Mouse (Mus musculus): ENCODE measurements around the gene Col18a1. TPM values are rescaled to one million over a fixed set of nuclear protein-coding genes. Genes with fewer than 3 reads are reported as not detected.

Gene Col18a1
- polyA plus RNA-seq, 1 experiment from 2014 or later = 449 TPM

GRCm38 (mm10) chr10:77089336-77089735 lies 77.0 kb downstream of the Col18a1 start:
- CTCF ChIA-PET = no interaction called here
- DNase-seq (ENCODE audit: low read depth, low spot score) = no peak
- POLR2A ChIA-PET = no interaction called here

DNA sequence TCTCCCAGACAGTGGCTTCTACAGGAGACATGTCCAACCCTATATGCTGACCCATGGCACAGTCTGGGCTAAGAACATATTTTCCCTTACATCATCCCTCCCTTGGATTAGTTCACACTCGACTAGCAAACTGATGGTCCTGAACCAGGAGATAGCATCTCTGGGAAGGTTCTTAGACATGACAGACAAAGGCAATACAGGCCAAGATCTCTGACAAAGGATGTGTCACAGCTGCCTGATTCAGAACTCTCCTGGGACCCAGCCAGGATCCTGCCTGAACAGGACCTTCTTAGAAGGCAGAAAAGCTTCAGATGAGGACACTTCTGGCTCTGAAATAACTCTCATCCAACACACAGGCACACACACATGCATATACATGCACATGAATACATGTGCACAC lies 81.8 kb downstream of the Col18a1 start:
- no peak for TF ChIP-seq CTCF (IDR thresholded peaks at IDR 0.05)
- in situ Hi-C loops (cut with MboI; ENCODE audit: low pct_unique_long_range_greater_than_20kb) = loop anchor here (5.0 kb wide), 3 partner anchors 43 to 168 kb away; no protein-coding TSS in a partner anchor
- no peaks in the 10 kb centered on the region for H3K27me3 ChIP-seq
- ATAC-seq (no peak), DNase-seq (ENCODE audit: low read depth, low spot score) (peak; percentile 86)
- ChIA-PET CTCF (interaction anchor here (1.2 to 3.4 kb wide), 3 partner anchors 43 to 171 kb away, joined by 3 to 16 read pairs (median 6); no protein-coding TSS in a partner anchor), POLR2A (interaction anchor here (1.2 kb wide), 1 partner anchor 54 kb away, joined by 3 read pairs; no protein-coding TSS in a partner anchor)

More at GRCm38 (mm10) chr10:77089336-77089735, 77.0 kb downstream of the Col18a1 start:
- H3K27me3 ChIP-seq = no peaks in the 10 kb centered on the region
- peak; percentile 46 for ATAC-seq
- TF ChIP-seq CTCF (IDR thresholded peaks at IDR 0.05) = no peak
- in situ Hi-C loops (cut with MboI; ENCODE audit: low pct_unique_long_range_greater_than_20kb) = no loop called here

DNA sequence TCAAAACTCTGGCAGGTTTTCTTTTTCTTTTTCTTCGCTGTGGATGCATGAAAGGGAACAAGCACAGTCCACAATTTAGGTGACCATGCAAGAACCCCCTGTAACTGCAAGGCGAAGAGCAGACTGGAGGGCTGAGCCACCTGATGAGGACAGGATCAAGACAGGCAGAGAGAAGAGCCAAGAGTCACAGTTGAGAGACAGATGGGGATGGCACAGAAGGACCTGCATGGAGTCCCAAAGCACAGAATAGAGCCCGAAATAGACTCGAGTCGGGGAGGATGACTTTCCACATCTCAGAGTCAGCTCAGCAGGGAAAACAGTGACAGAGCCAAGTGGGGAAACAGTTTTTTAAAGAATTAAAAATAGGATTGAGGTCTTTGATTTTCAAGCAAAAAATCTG lies 83.4 kb downstream of the Col18a1 start:
- no peaks in the 10 kb centered on the region for H3K27me3 ChIP-seq
- ATAC-seq (no peak), DNase-seq (ENCODE audit: low read depth, low spot score) (no peak)
- in situ Hi-C loops (cut with MboI; ENCODE audit: low pct_unique_long_range_greater_than_20kb) = loop anchor here (5.0 kb wide), 3 partner anchors 44 to 169 kb away; no protein-coding TSS in a partner anchor
- ChIA-PET POLR2A (interaction anchor here (0.6 to 1.6 kb wide), 2 partner anchors 36 to 47 kb away, joined by 3 to 4 read pairs; no protein-coding TSS in a partner anchor), CTCF (interaction anchor here (1.2 to 3.4 kb wide), 3 partner anchors 28 to 48 kb away, joined by 4 to 16 read pairs (median 6); no protein-coding TSS in a partner anchor)
- no peak for TF ChIP-seq CTCF (IDR thresholded peaks at IDR 0.05)

GRCm38 (mm10) chr10:77082453-77082852 lies 83.9 kb downstream of the Col18a1 start:
- POLR2A ChIA-PET = interaction anchor here (1.6 kb wide), 1 partner anchor 36 kb away, joined by 4 read pairs; no protein-coding TSS in a partner anchor
- in situ Hi-C loops (cut with MboI; ENCODE audit: low pct_unique_long_range_greater_than_20kb) = loop anchor here (5.0 kb wide), 3 partner anchors 45 to 170 kb away; no protein-coding TSS in a partner anchor
- CTCF ChIA-PET = interaction anchor here (0.6 to 3.4 kb wide), 7 partner anchors 13 to 248 kb away, joined by 3 to 16 read pairs (median 4); no protein-coding TSS in a partner anchor
- peak; percentile 91 for DNase-seq (ENCODE audit: low read depth, low spot score)
- TF ChIP-seq CTCF (IDR thresholded peaks at IDR 0.05) = peak; percentile 96
- no peaks in the 10 kb centered on the region for H3K27me3 ChIP-seq
- ATAC-seq = peak; percentile 50

- no peak for ATAC-seq
- H3K27me3 ChIP-seq = no peaks in the 10 kb centered on the region
- TF ChIP-seq CTCF (IDR thresholded peaks at IDR 0.05) = no peak
- DNase-seq (ENCODE audit: low read depth, low spot score) = no peak
- POLR2A ChIA-PET = no interaction called here
- in situ Hi-C loops (cut with MboI; ENCODE audit: low pct_unique_long_range_greater_than_20kb) = no loop called here
- CTCF ChIA-PET = no interaction called here
These were observed 87.4 kb downstream of the Col18a1 start for GRCm38 (mm10) chr10:77078961-77079360.

DNA sequence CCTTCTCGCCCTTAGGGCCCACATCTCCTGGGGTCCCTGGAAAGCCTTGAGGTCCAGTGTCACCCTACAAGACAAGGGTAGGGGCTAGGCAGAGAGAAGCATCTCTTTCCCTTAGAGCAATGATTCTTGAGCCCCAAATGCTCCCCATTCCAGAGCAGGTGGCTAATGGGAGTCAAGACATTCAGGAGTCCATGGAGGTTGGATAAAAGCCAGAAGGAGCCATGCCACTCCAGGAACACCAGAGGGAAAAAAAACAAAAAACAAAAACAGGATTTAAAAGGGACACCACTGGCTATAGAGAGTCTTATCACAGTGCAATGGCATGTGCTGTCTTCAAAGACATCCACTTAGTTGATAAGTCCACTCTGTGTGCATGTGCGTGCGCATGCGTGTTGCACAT lies 87.9 kb downstream of the Col18a1 start:
- ChIA-PET POLR2A (no interaction called here), CTCF (no interaction called here)
- no peak for DNase-seq (ENCODE audit: low read depth, low spot score)
- no peak for TF ChIP-seq CTCF (IDR thresholded peaks at IDR 0.05)
- no peaks in the 10 kb centered on the region for H3K27me3 ChIP-seq
- in situ Hi-C loops (cut with MboI; ENCODE audit: low pct_unique_long_range_greater_than_20kb) = no loop called here
- no peak for ATAC-seq

DNA sequence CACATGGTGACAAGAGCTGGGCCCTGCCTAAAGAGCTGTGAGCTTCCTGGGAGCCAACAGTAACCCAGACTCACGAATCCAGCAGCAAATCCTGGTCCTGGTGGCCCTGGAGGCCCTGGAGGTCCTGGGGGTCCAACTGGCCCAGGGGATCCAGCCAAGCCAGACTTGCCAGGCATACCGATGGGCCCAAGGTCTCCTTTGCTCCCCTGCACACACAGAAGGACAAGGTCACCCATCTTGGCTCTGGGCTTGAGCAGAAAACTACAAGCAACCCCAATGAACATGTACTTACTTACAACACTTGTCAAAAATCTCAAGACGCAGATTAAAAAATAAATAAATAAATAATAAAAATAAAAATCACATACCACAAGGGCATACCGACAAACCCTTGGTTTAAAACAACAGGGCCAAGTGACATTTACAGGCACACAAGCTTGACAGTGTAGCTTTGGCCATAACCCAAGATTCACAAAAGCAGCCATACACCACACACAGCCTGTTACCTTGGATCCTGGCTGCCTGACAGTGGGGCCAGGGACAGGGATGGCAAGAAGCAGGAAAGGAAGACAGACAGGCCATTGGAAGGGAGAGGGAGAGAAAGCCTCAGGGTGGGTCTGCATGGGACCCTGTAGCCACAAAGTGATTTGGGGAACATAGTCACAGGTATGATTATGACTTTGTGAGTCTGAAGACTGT lies 91.9 kb downstream of the Col18a1 start:
- in situ Hi-C loops (cut with MboI; ENCODE audit: low pct_unique_long_range_greater_than_20kb) = no loop called here
- ATAC-seq (no peak), DNase-seq (ENCODE audit: low read depth, low spot score) (no peak)
- ChIA-PET CTCF (no interaction called here), POLR2A (no interaction called here)
- no peak for TF ChIP-seq CTCF (IDR thresholded peaks at IDR 0.05)
- H3K27me3 ChIP-seq = no peaks in the 10 kb centered on the region

DNA sequence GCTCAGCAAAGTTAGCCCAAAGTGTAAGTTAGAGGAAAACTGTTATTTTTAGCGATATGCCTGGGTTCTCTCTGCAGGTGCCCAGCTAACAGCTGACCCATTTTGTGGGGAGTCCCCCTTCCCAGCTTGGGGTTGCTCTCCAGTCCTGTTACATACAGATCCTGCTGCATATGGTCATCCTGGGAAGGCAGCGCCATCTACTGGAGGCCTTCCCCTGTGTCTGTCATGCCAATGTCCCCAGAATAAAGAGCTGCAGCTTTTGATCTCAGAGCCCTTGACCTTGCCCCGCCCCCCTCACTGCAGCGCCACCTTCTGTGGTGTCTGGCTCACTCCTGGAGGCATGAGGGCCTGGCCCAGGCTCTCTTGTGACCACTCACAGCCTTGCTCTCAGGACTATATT lies 96.3 kb downstream of the Col18a1 start:
- no peak for DNase-seq (ENCODE audit: low read depth, low spot score)
- ATAC-seq = no peak
- in situ Hi-C loops (cut with MboI; ENCODE audit: low pct_unique_long_range_greater_than_20kb) = no loop called here
- POLR2A ChIA-PET = no interaction called here
- CTCF ChIA-PET = interaction anchor here (0.6 to 2.4 kb wide), 13 partner anchors 8 to 279 kb away, joined by 3 to 9 read pairs (median 4); no protein-coding TSS in a partner anchor
- TF ChIP-seq CTCF (IDR thresholded peaks at IDR 0.05) = no peak
- H3K27me3 ChIP-seq = no peaks in the 10 kb centered on the region

DNA sequence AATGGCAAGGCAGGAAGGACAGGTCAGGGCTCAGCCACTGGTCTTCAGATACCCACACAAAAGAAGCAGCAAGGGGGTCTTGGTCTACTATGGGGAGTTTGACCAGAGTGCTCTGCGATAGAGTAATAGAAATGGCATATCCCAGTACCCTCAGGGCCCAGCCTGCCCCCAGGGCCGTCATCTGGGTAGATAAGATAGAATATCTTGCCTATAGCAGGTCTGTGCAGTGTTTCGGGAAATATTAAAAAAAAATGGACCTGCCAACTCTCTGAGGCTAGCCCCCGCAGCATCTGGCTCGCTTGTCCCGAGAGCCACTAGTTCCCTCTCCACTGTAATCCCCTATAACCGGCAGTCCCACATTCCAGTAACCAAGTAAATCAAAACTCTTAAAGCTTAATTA lies 97.9 kb downstream of the Col18a1 start:
- no peak for TF ChIP-seq CTCF (IDR thresholded peaks at IDR 0.05)
- no peaks in the 10 kb centered on the region for H3K27me3 ChIP-seq
- POLR2A ChIA-PET = no interaction called here
- DNase-seq (ENCODE audit: low read depth, low spot score) = no peak
- CTCF ChIA-PET = interaction anchor here (1.0 to 2.4 kb wide), 4 partner anchors 12 to 233 kb away, joined by 3 to 8 read pairs (median 5); no protein-coding TSS in a partner anchor
- in situ Hi-C loops (cut with MboI; ENCODE audit: low pct_unique_long_range_greater_than_20kb) = no loop called here
- no peak for ATAC-seq

DNA sequence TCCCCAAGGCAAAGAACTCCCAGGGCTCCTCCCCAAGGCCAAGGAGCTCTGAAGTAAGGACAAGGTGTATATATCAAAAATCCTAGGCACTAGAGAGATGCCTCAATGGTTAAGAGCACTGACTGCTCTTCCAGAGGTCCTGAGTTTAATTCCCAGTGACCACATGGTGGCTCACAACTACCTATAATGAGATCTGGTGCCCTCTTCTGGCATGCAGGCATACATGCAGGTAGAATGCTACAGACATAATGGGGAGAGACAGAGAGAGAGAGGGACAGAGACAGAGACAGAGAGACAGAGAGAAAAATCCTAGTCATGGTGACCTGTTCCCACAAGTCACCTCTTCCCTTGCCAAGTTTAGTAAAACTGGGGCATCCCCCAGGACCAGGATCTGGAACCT lies 101.7 kb downstream of the Col18a1 start:
- ChIA-PET POLR2A (interaction anchor here (0.6 kb wide), 1 partner anchor 18 kb away, joined by 3 read pairs; no protein-coding TSS in a partner anchor), CTCF (interaction anchor here (1.0 to 1.3 kb wide), 2 partner anchors 9 to 16 kb away, joined by 3 to 4 read pairs; no protein-coding TSS in a partner anchor)
- no peaks in the 10 kb centered on the region for H3K27me3 ChIP-seq
- no peak for DNase-seq (ENCODE audit: low read depth, low spot score)
- no peak for ATAC-seq
- TF ChIP-seq CTCF (IDR thresholded peaks at IDR 0.05) = no peak
- in situ Hi-C loops (cut with MboI; ENCODE audit: low pct_unique_long_range_greater_than_20kb) = loop anchor here (5.0 kb wide), 1 partner anchor 227 kb away; no protein-coding TSS in a partner anchor

DNA sequence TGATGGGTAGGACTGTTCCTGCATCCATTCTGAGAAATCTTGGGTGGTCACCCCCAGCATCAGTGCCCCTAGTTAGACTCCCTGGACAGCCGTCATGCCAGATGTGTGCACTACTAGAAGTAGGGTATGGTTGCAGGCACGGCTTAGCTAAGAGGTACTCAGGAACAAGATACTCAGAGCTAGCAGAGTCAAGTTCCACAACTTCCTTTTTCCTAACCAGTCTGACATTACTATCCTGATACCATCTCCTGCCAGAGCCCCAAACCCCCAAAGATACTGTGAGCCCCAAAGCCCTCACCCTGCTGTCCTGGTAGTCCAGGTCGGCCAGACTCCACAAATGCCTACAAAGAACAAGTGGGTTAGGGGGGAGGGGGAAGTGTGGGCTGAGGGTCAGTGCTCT lies 102.1 kb downstream of the Col18a1 start:
- CTCF ChIA-PET = interaction anchor here (1.0 to 1.3 kb wide), 2 partner anchors 8 to 16 kb away, joined by 3 to 4 read pairs; no protein-coding TSS in a partner anchor
- ATAC-seq = no peak
- in situ Hi-C loops (cut with MboI; ENCODE audit: low pct_unique_long_range_greater_than_20kb) = loop anchor here (5.0 kb wide), 1 partner anchor 227 kb away; no protein-coding TSS in a partner anchor
- H3K27me3 ChIP-seq = no peaks in the 10 kb centered on the region
- DNase-seq (ENCODE audit: low read depth, low spot score) = no peak
- POLR2A ChIA-PET = interaction anchor here (0.6 to 1.5 kb wide), 2 partner anchors 9 to 17 kb away, joined by 3 read pairs; no protein-coding TSS in a partner anchor
- TF ChIP-seq CTCF (IDR thresholded peaks at IDR 0.05) = no peak
